17 mouse cellular contexts compared by ENCODE assay signal in genomic region chr7:65056864-65057263, GRCm38 (mm10).
DNase-seq lines count a peak whose midpoint lies in the region; ATAC-seq lines count a peak whose summit lies in the region.
"Had no signal": no experiment of that assay in that cellular context is flagged by ENCODE, and none has a peak within 500 bp of the region (broad histone marks: within the 10 kb centered on the region; RNA-seq: fewer than 3 reads in every experiment).

No protein-coding gene starts in this region.

- no peaks in the 10 kb centered on the region for H3K36me3 ChIP-seq in forebrain, embryonic 15.5 days
- no peaks in the 10 kb centered on the region for H3K36me3 ChIP-seq in forebrain, embryonic 11.5 days (ENCODE audit: control insufficient read depth, insufficient read depth, low read length)
- H3K36me3 ChIP-seq in midbrain, embryonic 13.5 days, result no peaks in the 10 kb centered on the region
- no peaks in the 10 kb centered on the region for H3K36me3 ChIP-seq in midbrain, embryonic 11.5 days (ENCODE audit: control insufficient read depth, insufficient read depth, low read length)
- H3K36me3 ChIP-seq in forebrain, embryonic 16.5 days (ENCODE audit: control insufficient read depth, insufficient read depth), result no peaks in the 10 kb centered on the region
- no peaks in the 10 kb centered on the region for H3K36me3 ChIP-seq in midbrain, embryonic 15.5 days (replicated peaks)
- H3K36me3 ChIP-seq: embryonic facial prominence, embryonic 12.5 days; heart, embryonic 10.5 days had no signal

- H3K9ac ChIP-seq in forebrain, embryonic 15.5 days (replicated peaks), result no peak overlapping the region
- no peak overlapping the region for H3K9ac ChIP-seq in forebrain, embryonic 11.5 days (ENCODE audit: low read length)
- H3K9ac ChIP-seq in midbrain, embryonic 13.5 days (replicated peaks), result no peak overlapping the region
- H3K9ac ChIP-seq in midbrain, embryonic 11.5 days (ENCODE audit: low read length), result no peak overlapping the region
- no peak overlapping the region for H3K9ac ChIP-seq in forebrain, embryonic 16.5 days (replicated peaks; ENCODE audit: low read depth, low read length)
- no peak overlapping the region for H3K9ac ChIP-seq in midbrain, embryonic 15.5 days
- H3K9ac ChIP-seq: embryonic facial prominence, embryonic 12.5 days; hindbrain, embryonic 14.5 days had no signal

- H3K9me3 ChIP-seq in forebrain, embryonic 15.5 days, result no peaks in the 10 kb centered on the region
- no peaks in the 10 kb centered on the region for H3K9me3 ChIP-seq in forebrain, embryonic 11.5 days (ENCODE audit: control insufficient read depth, low read length)
- no peaks in the 10 kb centered on the region for H3K9me3 ChIP-seq in midbrain, embryonic 13.5 days
- H3K9me3 ChIP-seq in midbrain, embryonic 11.5 days (ENCODE audit: control insufficient read depth, low read length), result no peaks in the 10 kb centered on the region
- no peaks in the 10 kb centered on the region for H3K9me3 ChIP-seq in forebrain, embryonic 16.5 days (ENCODE audit: control insufficient read depth, low read length)
- H3K9me3 ChIP-seq in midbrain, embryonic 15.5 days, result no peaks in the 10 kb centered on the region
- H3K9me3 ChIP-seq: embryonic facial prominence, embryonic 12.5 days; heart, embryonic 10.5 days had no signal

- H3K27me3 ChIP-seq in forebrain, embryonic 15.5 days, result no peaks in the 10 kb centered on the region
- H3K27me3 ChIP-seq in forebrain, embryonic 11.5 days (ENCODE audit: control insufficient read depth, insufficient read depth, low read length), result no peaks in the 10 kb centered on the region
- H3K27me3 ChIP-seq in midbrain, embryonic 13.5 days, result no peaks in the 10 kb centered on the region
- H3K27me3 ChIP-seq in midbrain, embryonic 11.5 days (ENCODE audit: control insufficient read depth, insufficient read depth, low read length), result no peaks in the 10 kb centered on the region
- H3K27me3 ChIP-seq in forebrain, embryonic 16.5 days (replicated peaks; ENCODE audit: control insufficient read depth, insufficient read depth, low read length), result no peaks in the 10 kb centered on the region
- H3K27me3 ChIP-seq in midbrain, embryonic 15.5 days (replicated peaks), result no peaks in the 10 kb centered on the region
- H3K27me3 ChIP-seq: embryonic facial prominence, embryonic 12.5 days had no signal

- 37% methylated on average over 6 of the region's 6 CpGs for WGBS in forebrain, embryonic 15.5 days
- WGBS in forebrain, embryonic 11.5 days, result 84% methylated on average over 6 of the region's 6 CpGs
- WGBS in midbrain, embryonic 13.5 days, result 53% methylated on average over 6 of the region's 6 CpGs
- WGBS in midbrain, embryonic 11.5 days, result 78% methylated on average over 6 of the region's 6 CpGs
- 42% methylated on average over 6 of the region's 6 CpGs for WGBS in forebrain, embryonic 16.5 days
- WGBS in midbrain, embryonic 15.5 days, result 35% methylated on average over 6 of the region's 6 CpGs

- no peak overlapping the region; the same call in 1 of the 2 replicates for H3K27ac ChIP-seq in forebrain, embryonic 15.5 days (replicated peaks)
- H3K27ac ChIP-seq in forebrain, embryonic 11.5 days (ENCODE audit: low read depth, low read length), result no peak overlapping the region
- no peak overlapping the region for H3K27ac ChIP-seq in midbrain, embryonic 13.5 days
- no peak overlapping the region for H3K27ac ChIP-seq in midbrain, embryonic 11.5 days (ENCODE audit: low read depth, low read length)
- H3K27ac ChIP-seq in forebrain, embryonic 16.5 days (ENCODE audit: low read length), result no peak overlapping the region
- H3K27ac ChIP-seq in midbrain, embryonic 15.5 days, result no peak overlapping the region
- H3K27ac ChIP-seq: embryonic facial prominence, embryonic 12.5 days; heart, embryonic 10.5 days; hindbrain, embryonic 14.5 days had no signal

- intact Hi-C loops in heart, postnatal 14 days (cut with DNase I), result no loop called here

- H3K4me1 ChIP-seq in forebrain, embryonic 15.5 days, result peaks cover 8% of the 10 kb centered on the region
- no peaks in the 10 kb centered on the region for H3K4me1 ChIP-seq in forebrain, embryonic 11.5 days (replicated peaks; ENCODE audit: control insufficient read depth, insufficient read depth, low read length)
- peaks cover 12% of the 10 kb centered on the region; the same call in 1 of the 2 replicates for H3K4me1 ChIP-seq in midbrain, embryonic 13.5 days (replicated peaks)
- no peaks in the 10 kb centered on the region for H3K4me1 ChIP-seq in midbrain, embryonic 11.5 days (ENCODE audit: control insufficient read depth, insufficient read depth, low read length)
- no peaks in the 10 kb centered on the region for H3K4me1 ChIP-seq in forebrain, embryonic 16.5 days (replicated peaks; ENCODE audit: control insufficient read depth, insufficient read depth, low read length)
- H3K4me1 ChIP-seq in midbrain, embryonic 15.5 days, result peaks cover 11% of the 10 kb centered on the region
- H3K4me1 ChIP-seq: embryonic facial prominence, embryonic 12.5 days had no signal

- H3K4me2 ChIP-seq in forebrain, embryonic 15.5 days (replicated peaks), result no peak overlapping the region
- H3K4me2 ChIP-seq in forebrain, embryonic 11.5 days (ENCODE audit: low read depth, low read length, severe bottlenecking), result no peak overlapping the region
- no peak overlapping the region for H3K4me2 ChIP-seq in midbrain, embryonic 13.5 days (replicated peaks)
- no peak overlapping the region for H3K4me2 ChIP-seq in midbrain, embryonic 11.5 days
- no peak overlapping the region for H3K4me2 ChIP-seq in forebrain, embryonic 16.5 days (ENCODE audit: low read length)
- H3K4me2 ChIP-seq in midbrain, embryonic 15.5 days, result no peak overlapping the region
- H3K4me2 ChIP-seq: embryonic facial prominence, embryonic 12.5 days; hindbrain, embryonic 14.5 days had no signal

- H3K4me3 ChIP-seq in forebrain, embryonic 15.5 days, result no peak overlapping the region
- H3K4me3 ChIP-seq in forebrain, embryonic 11.5 days (ENCODE audit: low read depth, low read length), result no peak overlapping the region
- no peak overlapping the region for H3K4me3 ChIP-seq in midbrain, embryonic 13.5 days (replicated peaks)
- no peak overlapping the region for H3K4me3 ChIP-seq in midbrain, embryonic 11.5 days (ENCODE audit: low read depth, low read length)
- H3K4me3 ChIP-seq in forebrain, embryonic 16.5 days (replicated peaks; ENCODE audit: low read length), result no peak overlapping the region
- no peak overlapping the region for H3K4me3 ChIP-seq in midbrain, embryonic 15.5 days
- H3K4me3 ChIP-seq: embryonic facial prominence, embryonic 12.5 days; heart, embryonic 10.5 days had no signal

- ATAC-seq in forebrain, embryonic 15.5 days (replicated peaks), result peak; percentile 20; the same call in 1 of the 2 replicates
- ATAC-seq in forebrain, embryonic 11.5 days (replicated peaks; ENCODE audit: low FRiP score), result no peak
- peak; percentile 70 for ATAC-seq in midbrain, embryonic 13.5 days
- no peak for ATAC-seq in midbrain, embryonic 11.5 days (ENCODE audit: low FRiP score)
- ATAC-seq in forebrain, embryonic 16.5 days, result peak; percentile 41
- ATAC-seq in midbrain, embryonic 15.5 days (replicated peaks), result peak; percentile 74

- DNase-seq in forebrain, embryonic 11.5 days (ENCODE audit: low spot score), result no peak
- no peak for DNase-seq in midbrain, embryonic 11.5 days (ENCODE audit: low spot score, missing footprints)
- DNase-seq in heart, postnatal 14 days, result no peak
- DNase-seq in yolk sac, embryonic 10.5 days (ENCODE audit: low spot score), result no peak
- DNase-seq: adrenal gland, adult 2 months; adrenal gland, postnatal 25 days; cerebellum, adult 2 months; cerebellum, postnatal 25 days; gastrocnemius, postnatal 10 days; heart, adult 18-20 months had no signal

Comparison
In these comparisons a context has a peak if more than half of its experiments do, and no peak if none do; other contexts are left out.
1. ATAC-seq: peak in forebrain, embryonic 15.5 days (single experiment), midbrain, embryonic 13.5 days (single experiment), forebrain, embryonic 16.5 days (single experiment) and midbrain, embryonic 15.5 days (single experiment); none in forebrain, embryonic 11.5 days (single experiment) and midbrain, embryonic 11.5 days (single experiment).